Mouse (Mus musculus): ENCODE results near the gene Gulp1. TPM values are rescaled to one million over a fixed set of nuclear protein-coding genes. Genes with fewer than 3 reads are reported as not detected.

Gene Gulp1
- total and polyA plus RNA-seq, 3 experiments: 2.3 to 6.2 (median 5.2) TPM

DNA sequence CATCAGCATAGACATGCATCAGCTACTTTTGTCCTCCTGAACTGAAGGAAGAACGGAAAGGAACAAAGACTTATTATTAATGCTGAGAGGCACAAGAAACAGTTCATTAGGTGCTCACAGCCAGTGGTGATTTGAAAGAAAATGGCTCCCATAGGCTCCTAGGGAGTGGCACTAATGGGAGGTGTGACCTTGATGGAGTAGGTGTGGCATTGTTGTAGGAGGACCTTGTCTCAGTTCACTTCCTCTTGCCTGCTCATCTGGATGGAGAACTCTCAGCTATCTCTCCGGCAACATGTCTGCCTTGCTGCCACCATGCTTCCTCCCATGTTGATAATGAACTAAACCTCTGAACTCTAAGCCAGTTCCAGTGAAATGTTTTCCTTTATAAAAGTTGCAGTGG is 17.0 kb downstream of the Gulp1 start:
- Histone ChIP-seq H3K4me3 (no peak overlapping the region), H3K79me2 (replicated peaks; ENCODE audit: control insufficient read depth, insufficient read depth, low read length) (no peaks in the 10 kb centered on the region), H3K27me3 (ENCODE audit: control insufficient read depth, insufficient read depth, low read length) (no peaks in the 10 kb centered on the region), H3K9ac (ENCODE audit: low read depth, low read length) (no peak overlapping the region), H3K36me3 (ENCODE audit: control insufficient read depth, insufficient read depth, low read length) (no peaks in the 10 kb centered on the region), H3K27ac (no peak overlapping the region), H3K4me1 (ENCODE audit: control insufficient read depth, insufficient read depth, low read length) (no peaks in the 10 kb centered on the region; the same call in 1 of the 2 replicates)
- intact Hi-C loops (cut with DNase I): no loop called here
- no peak for DNase-seq
- WGBS: 88% methylated on average over 2 of the region's 2 CpGs
- TF ChIP-seq CTCF (IDR thresholded peaks at IDR 0.05) (no peak), EP300 (IDR thresholded peaks at IDR 0.05; ENCODE audit: insufficient read depth, low read depth, low read length) (no peak), POLR2A (IDR thresholded peaks at IDR 0.05; ENCODE audit: insufficient read depth, low read depth, low read length) (no peak)

- intact Hi-C loops (cut with DNase I): no loop called here
- WGBS: 53% methylated on average over 1 of the region's 1 CpGs
- no peak overlapping the region for H3K27ac ChIP-seq
Observed at GRCm38 (mm10) chr1:44576001-44576400, 24.7 kb downstream of the Gulp1 start.

DNA sequence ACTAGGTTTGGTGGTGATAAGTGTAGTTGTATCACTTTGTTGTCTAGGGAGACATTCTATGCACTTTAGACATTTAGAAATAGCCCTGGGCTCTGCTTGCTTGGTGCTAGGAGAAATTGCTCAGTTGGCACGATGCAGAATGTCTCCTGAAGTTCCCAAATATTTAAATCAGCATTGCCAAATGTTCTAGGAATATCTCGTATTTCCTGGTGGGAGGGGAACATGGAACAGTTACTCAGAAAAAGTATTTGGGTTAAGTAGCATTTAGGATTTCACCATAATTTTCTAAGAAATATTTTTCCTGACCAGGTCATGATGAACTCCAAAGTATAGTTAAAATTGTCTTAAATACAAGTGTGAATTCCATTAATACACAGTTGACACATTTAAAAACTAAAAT is 25.3 kb downstream of the Gulp1 start:
- Histone ChIP-seq H3K27me3 (ENCODE audit: control insufficient read depth, insufficient read depth, low read length) (no peaks in the 10 kb centered on the region), H3K36me3 (ENCODE audit: control insufficient read depth, insufficient read depth, low read length) (peaks cover 6% of the 10 kb centered on the region), H3K4me1 (ENCODE audit: control insufficient read depth, insufficient read depth, low read length) (peaks cover 2% of the 10 kb centered on the region; the same call in 1 of the 2 replicates), H3K79me2 (replicated peaks; ENCODE audit: control insufficient read depth, insufficient read depth, low read length) (no peaks in the 10 kb centered on the region), H3K27ac (no peak overlapping the region), H3K4me3 (no peak overlapping the region), H3K9ac (ENCODE audit: low read depth, low read length) (no peak overlapping the region)
- 50% methylated on average over 2 of the region's 2 CpGs for WGBS
- intact Hi-C loops (cut with DNase I): no loop called here
- no peak for DNase-seq
- no peak for TF ChIP-seq CTCF (IDR thresholded peaks at IDR 0.05)
- TF ChIP-seq POLR2A (IDR thresholded peaks at IDR 0.05; ENCODE audit: insufficient read depth, low read depth, low read length): no peak
- TF ChIP-seq EP300 (IDR thresholded peaks at IDR 0.05; ENCODE audit: insufficient read depth, low read depth, low read length): no peak

More at GRCm38 (mm10) chr1:44576001-44576400, 24.7 kb downstream of the Gulp1 start:
- H3K9ac ChIP-seq (ENCODE audit: low read depth, low read length): no peak overlapping the region
- no peaks in the 10 kb centered on the region for H3K79me2 ChIP-seq (replicated peaks; ENCODE audit: control insufficient read depth, insufficient read depth, low read length)
- H3K27me3 ChIP-seq (ENCODE audit: control insufficient read depth, insufficient read depth, low read length): no peaks in the 10 kb centered on the region
- TF ChIP-seq EP300 (IDR thresholded peaks at IDR 0.05; ENCODE audit: insufficient read depth, low read depth, low read length) (no peak), POLR2A (IDR thresholded peaks at IDR 0.05; ENCODE audit: insufficient read depth, low read depth, low read length) (no peak)
- H3K36me3 ChIP-seq (ENCODE audit: control insufficient read depth, insufficient read depth, low read length): peaks cover 6% of the 10 kb centered on the region
- no peak overlapping the region for H3K4me3 ChIP-seq
- H3K4me1 ChIP-seq (ENCODE audit: control insufficient read depth, insufficient read depth, low read length): peaks cover 2% of the 10 kb centered on the region; the same call in 1 of the 2 replicates
- DNase-seq: no peak

- Histone ChIP-seq H3K4me1 (ENCODE audit: control insufficient read depth, insufficient read depth, low read length) (peaks cover 2% of the 10 kb centered on the region; the same call in 1 of the 2 replicates), H3K27me3 (ENCODE audit: control insufficient read depth, insufficient read depth, low read length) (no peaks in the 10 kb centered on the region), H3K9ac (ENCODE audit: low read depth, low read length) (no peak overlapping the region), H3K36me3 (ENCODE audit: control insufficient read depth, insufficient read depth, low read length) (peaks cover 6% of the 10 kb centered on the region), H3K27ac (no peak overlapping the region), H3K4me3 (no peak overlapping the region), H3K79me2 (replicated peaks; ENCODE audit: control insufficient read depth, insufficient read depth, low read length) (no peaks in the 10 kb centered on the region)
- 78% methylated on average over 3 of the region's 3 CpGs for WGBS
- intact Hi-C loops (cut with DNase I): no loop called here
- no peak for DNase-seq
- TF ChIP-seq POLR2A (IDR thresholded peaks at IDR 0.05; ENCODE audit: insufficient read depth, low read depth, low read length): no peak
- TF ChIP-seq CTCF (IDR thresholded peaks at IDR 0.05): no peak
- TF ChIP-seq EP300 (IDR thresholded peaks at IDR 0.05; ENCODE audit: insufficient read depth, low read depth, low read length): no peak
Observed at GRCm38 (mm10) chr1:44580390-44580789, 29.1 kb downstream of the Gulp1 start.

DNA sequence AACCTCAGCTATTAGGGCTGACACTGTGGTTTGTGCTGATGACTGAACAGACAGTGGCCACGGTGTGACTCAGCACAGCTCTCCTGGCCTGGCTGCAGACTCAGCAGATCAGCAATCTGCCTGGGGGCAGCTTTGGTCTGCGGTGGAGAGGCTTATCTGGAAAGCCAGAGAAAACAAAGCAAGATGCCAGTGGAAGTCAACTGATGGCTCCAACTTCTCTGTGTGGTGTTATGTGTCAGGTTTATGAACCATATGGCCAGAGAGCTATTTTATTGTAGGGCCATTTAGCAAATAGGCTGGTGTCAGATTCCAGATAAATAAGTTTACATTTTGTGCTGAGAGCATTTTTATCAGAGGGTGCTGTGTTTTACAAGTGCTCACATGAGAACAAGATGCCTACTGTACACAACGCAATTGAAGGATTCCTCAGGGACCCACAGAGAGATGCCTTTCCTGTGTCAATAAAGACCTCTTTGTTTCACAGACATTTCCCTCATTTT is 33.6 kb downstream of the Gulp1 start:
- Histone ChIP-seq H3K9ac (ENCODE audit: low read depth, low read length) (no peak overlapping the region), H3K27ac (no peak overlapping the region), H3K4me1 (ENCODE audit: control insufficient read depth, insufficient read depth, low read length) (no peaks in the 10 kb centered on the region; the same call in none of the 2 replicates), H3K79me2 (replicated peaks; ENCODE audit: control insufficient read depth, insufficient read depth, low read length) (no peaks in the 10 kb centered on the region), H3K36me3 (ENCODE audit: control insufficient read depth, insufficient read depth, low read length) (no peaks in the 10 kb centered on the region; the same call in 1 of the 2 replicates), H3K27me3 (ENCODE audit: control insufficient read depth, insufficient read depth, low read length) (no peaks in the 10 kb centered on the region), H3K4me3 (no peak overlapping the region)
- DNase-seq: peak in 1 of 2 experiments; percentile 6
- 6% methylated on average over 3 of the region's 3 CpGs for WGBS
- no peak for TF ChIP-seq EP300 (IDR thresholded peaks at IDR 0.05; ENCODE audit: insufficient read depth, low read depth, low read length)
- no peak for TF ChIP-seq CTCF (IDR thresholded peaks at IDR 0.05)
- TF ChIP-seq POLR2A (IDR thresholded peaks at IDR 0.05; ENCODE audit: insufficient read depth, low read depth, low read length): no peak
- intact Hi-C loops (cut with DNase I): no loop called here

DNA sequence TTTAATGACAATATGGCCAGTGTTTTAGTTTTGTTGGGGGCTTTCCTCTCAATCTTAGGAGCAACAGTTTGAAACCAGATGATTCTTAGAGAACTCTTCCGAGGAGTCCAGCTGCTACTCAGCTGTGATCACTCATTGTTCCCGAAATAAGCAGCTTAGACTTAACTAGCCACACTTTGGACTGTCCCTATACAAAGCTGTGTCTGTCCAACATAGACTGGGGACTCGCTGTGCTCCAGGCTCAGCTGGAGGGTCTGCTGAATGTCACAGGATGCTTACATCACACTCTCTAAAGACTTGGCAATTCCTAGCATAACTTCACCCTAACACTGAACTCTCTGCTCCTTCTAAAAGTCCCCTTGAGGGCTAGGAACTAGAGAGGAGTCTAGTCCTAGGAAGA is 40.4 kb downstream of the Gulp1 start:
- Histone ChIP-seq H3K36me3 (ENCODE audit: control insufficient read depth, insufficient read depth, low read length) (no peaks in the 10 kb centered on the region), H3K4me3 (no peak overlapping the region), H3K79me2 (replicated peaks; ENCODE audit: control insufficient read depth, insufficient read depth, low read length) (no peaks in the 10 kb centered on the region), H3K9ac (ENCODE audit: low read depth, low read length) (no peak overlapping the region), H3K27me3 (ENCODE audit: control insufficient read depth, insufficient read depth, low read length) (no peaks in the 10 kb centered on the region), H3K27ac (no peak overlapping the region), H3K4me1 (ENCODE audit: control insufficient read depth, insufficient read depth, low read length) (no peaks in the 10 kb centered on the region)
- intact Hi-C loops (cut with DNase I): no loop called here
- TF ChIP-seq CTCF (IDR thresholded peaks at IDR 0.05): no peak
- no peak for TF ChIP-seq POLR2A (IDR thresholded peaks at IDR 0.05; ENCODE audit: insufficient read depth, low read depth, low read length)
- no peak for TF ChIP-seq EP300 (IDR thresholded peaks at IDR 0.05; ENCODE audit: insufficient read depth, low read depth, low read length)
- WGBS: 21% methylated on average over 3 of the region's 3 CpGs
- DNase-seq: no peak
